Mouse (Mus musculus) testis, adult 2 months (tissue): ENCODE results near the gene Mul1. TPM values are rescaled to one million over a fixed set of nuclear protein-coding genes. Genes with fewer than 3 reads are reported as not detected.

Experiments
- H3K27ac ChIP-seq: fragments of 200-500 bp; 2 replicates; pipeline ENCODE4 v1.5.1; 2012; ENCODE audit warnings: low read depth, low read length; ENCODE audit not compliant: control insufficient read depth, insufficient read depth
- H3K27me3 ChIP-seq: fragments of 200-500 bp; 2 replicates; pipeline ENCODE4 v1.6.1; 2012; ENCODE audit warnings: mild to moderate bottlenecking, low read length, moderate library complexity; ENCODE audit not compliant: control insufficient read depth, insufficient read depth
- H3K36me3 ChIP-seq: fragments of 200-500 bp; 2 replicates; pipeline ENCODE4 v1.6.1; 2012; ENCODE audit warnings: mild to moderate bottlenecking, low read length; ENCODE audit not compliant: control insufficient read depth, insufficient read depth
- H3K4me1 ChIP-seq: fragments of 200-500 bp; 2 replicates; pipeline ENCODE4 v1.6.1; 2012; ENCODE audit warnings: low read length; ENCODE audit not compliant: control insufficient read depth, insufficient read depth
- H3K4me3 ChIP-seq: fragments of 200-500 bp; 2 replicates; pipeline ENCODE4 v1.5.1; 2012; ENCODE audit warnings: low read depth, mild to moderate bottlenecking, low read length, moderate library complexity, mixed read lengths; ENCODE audit not compliant: control insufficient read depth
- CTCF ChIP-seq: fragments of 200-500 bp; IDR thresholded peaks from 2 replicates; pipeline ENCODE4 v1.5.1; 2012; ENCODE audit warnings: low read depth, mild to moderate bottlenecking, inconsistent platforms, low read length, moderate library complexity; ENCODE audit not compliant: control insufficient read depth, insufficient read depth, insufficient replicate concordance
- POLR2A ChIP-seq: fragments of 200-500 bp; IDR thresholded peaks from 2 replicates; pipeline ENCODE4 v1.6.1; 2012; ENCODE audit warnings: low read depth, mild to moderate bottlenecking, inconsistent platforms, low read length, moderate library complexity; ENCODE audit not compliant: control insufficient read depth
- polyA plus RNA-seq: library from polyadenylated mRNA; depleted of rRNA; stranded (reverse); fragments of >200 nt; gene quantifications from 2 replicates; pipeline ENCODE4 v1.2.3, GENCODE M21; 2012

Mul1 gene
- polyA plus RNA-seq, 1 experiment = 54.2 TPM

DNA sequence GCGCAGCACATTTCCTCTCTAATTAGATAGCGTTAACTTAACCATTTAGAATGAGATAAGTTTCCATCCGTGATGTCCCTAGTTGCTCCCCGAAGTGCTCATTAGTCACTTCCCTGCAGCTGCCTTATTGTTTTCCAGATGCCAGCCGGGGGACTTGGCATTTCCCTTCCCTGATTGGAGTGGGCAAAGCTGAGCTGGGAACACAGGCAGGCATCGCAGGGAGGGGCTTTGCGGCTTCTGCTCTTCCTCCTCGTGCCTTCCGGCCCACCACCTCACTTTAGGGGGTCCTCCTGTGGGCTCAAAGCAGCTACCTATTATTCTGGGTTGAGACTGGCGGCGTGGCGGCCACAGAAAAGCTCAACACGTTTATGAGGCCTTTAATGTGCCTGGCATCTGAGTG is 12.5 kb downstream of the Mul1 start:
- no peaks in the 10 kb centered on the region for H3K36me3 ChIP-seq
- H3K4me1 ChIP-seq = peaks cover 12% of the 10 kb centered on the region
- no peak for TF ChIP-seq POLR2A
- TF ChIP-seq CTCF = no peak
- H3K27me3 ChIP-seq = no peaks in the 10 kb centered on the region
- no peak overlapping the region for H3K4me3 ChIP-seq
- no peak overlapping the region for H3K27ac ChIP-seq

DNA sequence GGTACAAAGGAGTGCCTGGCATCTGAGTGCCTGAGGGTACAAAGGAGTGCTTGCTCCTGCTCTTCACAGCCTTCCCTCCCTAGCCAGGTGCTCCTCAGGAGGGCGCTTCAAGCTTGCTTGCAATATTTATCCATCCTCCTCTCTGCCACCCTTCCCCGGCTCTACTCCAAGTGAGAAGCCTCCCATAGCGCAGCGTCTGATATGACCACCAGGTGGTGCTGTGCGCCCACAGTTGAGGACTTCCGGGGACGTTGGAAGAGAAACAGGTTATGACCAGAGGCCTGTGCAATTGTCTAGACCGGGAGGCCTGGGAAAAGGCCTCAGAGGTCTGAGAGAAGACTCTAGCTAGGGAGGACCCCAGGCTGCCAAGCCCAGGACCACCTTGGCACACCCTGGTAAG is 12.9 kb downstream of the Mul1 start:
- H3K36me3 ChIP-seq = no peaks in the 10 kb centered on the region
- H3K27me3 ChIP-seq = no peaks in the 10 kb centered on the region
- TF ChIP-seq CTCF = peak; percentile 93; the same call in 1 of the 2 replicates
- no peak for TF ChIP-seq POLR2A
- H3K4me3 ChIP-seq = no peak overlapping the region
- no peak overlapping the region for H3K27ac ChIP-seq
- H3K4me1 ChIP-seq = peaks cover 12% of the 10 kb centered on the region

DNA sequence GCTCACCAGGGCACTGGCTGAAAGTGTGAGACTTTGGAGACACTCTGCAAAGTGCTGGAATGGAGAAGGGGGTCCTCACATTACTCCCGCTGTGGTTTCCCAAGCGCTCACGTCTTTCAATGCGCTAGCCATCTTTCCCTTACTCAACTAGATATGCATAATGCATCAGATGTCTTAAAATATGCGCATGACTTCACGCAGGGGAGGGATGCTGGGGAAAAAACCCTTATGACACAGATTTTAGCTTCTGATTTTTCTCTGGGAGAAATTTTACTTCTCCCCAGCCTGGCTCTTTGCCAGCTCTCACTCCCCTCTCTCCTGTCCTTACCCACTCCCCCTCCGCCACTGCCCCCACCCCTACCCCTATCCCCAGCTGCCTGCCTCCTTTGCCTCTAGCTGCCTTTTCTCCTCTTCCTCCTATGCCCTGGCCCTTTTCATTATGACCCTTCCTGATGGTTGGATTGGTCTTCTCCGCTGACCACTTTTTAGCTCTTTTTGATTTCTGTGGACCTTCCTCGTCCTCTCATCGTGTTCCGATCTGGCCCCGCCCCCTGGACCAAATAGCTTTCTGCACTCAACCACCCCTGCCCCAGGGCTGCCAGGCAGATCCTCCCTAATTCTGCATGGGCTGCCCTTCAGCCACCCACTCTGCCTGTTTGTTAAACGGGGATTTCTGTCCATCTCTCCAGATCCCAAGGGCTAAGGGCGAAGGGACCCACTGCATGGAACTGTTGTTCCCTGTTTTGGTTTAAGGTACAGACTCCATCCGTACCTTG is 13.5 kb downstream of the Mul1 start:
- Histone ChIP-seq H3K27me3 (no peaks in the 10 kb centered on the region), H3K36me3 (no peaks in the 10 kb centered on the region), H3K4me1 (peaks cover 18% of the 10 kb centered on the region), H3K27ac (no peak overlapping the region), H3K4me3 (no peak overlapping the region)
- TF ChIP-seq CTCF = no peak
- no peak for TF ChIP-seq POLR2A

DNA sequence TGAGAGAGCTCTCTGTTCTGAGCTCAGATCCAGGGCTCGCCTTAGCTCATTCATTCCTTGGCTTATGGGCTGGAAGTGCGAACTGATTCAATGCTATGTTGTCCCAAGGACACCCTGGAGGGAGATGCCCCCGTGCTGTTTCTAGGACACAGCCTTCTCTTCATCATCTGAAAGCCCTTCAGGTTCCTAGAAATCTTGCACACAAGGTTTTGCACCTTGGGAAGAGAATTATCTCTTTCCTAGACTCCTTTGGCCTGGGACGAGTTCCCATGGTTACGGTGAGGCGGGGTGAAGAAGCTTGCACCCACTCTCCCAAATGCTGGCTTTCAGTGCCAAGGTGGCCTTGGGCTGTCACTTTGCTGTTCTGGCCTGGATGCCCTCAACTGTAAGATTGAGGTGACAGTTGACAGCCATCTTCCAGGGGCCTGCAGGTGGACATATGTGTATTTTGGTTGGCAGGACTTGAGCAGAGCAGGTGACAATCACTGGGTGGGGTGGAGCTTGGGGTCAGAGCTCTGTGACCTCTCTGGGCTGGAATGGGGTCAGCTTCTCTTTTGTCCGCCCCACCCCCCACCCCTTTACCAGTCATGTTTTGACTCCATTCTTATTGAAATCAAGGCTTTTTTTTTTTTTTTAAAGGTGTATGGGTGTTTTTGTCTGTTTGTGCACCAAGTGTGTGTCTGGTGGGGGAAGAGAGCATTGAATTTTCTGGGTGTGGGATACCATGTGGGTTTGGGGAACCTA is 14.6 kb downstream of the Mul1 start:
- peaks cover 26% of the 10 kb centered on the region for H3K4me1 ChIP-seq
- no peak overlapping the region for H3K27ac ChIP-seq
- H3K27me3 ChIP-seq = no peaks in the 10 kb centered on the region
- H3K4me3 ChIP-seq = no peak overlapping the region
- no peaks in the 10 kb centered on the region for H3K36me3 ChIP-seq
- TF ChIP-seq CTCF = no peak
- TF ChIP-seq POLR2A = no peak

DNA sequence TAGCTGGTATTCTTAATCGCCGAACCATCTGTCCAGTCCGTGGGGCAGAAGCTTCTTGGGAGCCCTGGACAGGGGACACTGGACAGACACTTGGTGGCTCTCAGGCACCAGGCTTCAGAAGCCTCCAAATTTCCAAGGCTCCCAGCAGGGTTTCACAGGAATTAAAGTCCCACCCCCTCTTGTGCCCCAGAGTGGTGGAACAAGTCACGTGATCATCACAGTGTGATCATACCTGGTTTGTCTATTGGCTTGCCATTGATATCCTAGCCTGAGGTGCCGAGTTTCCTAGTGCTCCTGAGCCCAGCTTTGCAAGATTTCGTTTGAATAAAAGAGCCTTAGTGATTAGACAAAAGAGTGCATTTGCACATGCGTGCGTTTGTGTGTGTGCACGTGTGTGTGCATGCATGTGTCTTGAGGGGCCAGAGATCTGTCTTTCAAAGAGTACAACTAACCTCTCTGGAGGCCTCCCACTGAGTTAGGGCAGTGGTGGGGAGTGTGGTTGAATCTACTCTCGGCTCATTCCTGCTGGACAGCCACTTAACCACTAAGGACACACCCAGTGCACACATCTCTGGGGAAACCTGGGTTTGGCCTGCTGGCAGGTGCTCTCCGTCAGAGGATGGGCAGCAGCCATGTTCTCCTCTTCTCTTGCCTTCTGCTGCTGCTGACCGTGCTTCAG is 15.3 kb downstream of the Mul1 start:
- H3K36me3 ChIP-seq = no peaks in the 10 kb centered on the region
- H3K27me3 ChIP-seq = no peaks in the 10 kb centered on the region
- no peak overlapping the region for H3K4me3 ChIP-seq
- TF ChIP-seq CTCF = no peak
- TF ChIP-seq POLR2A = no peak
- H3K27ac ChIP-seq = no peak overlapping the region
- peaks cover 26% of the 10 kb centered on the region for H3K4me1 ChIP-seq

DNA sequence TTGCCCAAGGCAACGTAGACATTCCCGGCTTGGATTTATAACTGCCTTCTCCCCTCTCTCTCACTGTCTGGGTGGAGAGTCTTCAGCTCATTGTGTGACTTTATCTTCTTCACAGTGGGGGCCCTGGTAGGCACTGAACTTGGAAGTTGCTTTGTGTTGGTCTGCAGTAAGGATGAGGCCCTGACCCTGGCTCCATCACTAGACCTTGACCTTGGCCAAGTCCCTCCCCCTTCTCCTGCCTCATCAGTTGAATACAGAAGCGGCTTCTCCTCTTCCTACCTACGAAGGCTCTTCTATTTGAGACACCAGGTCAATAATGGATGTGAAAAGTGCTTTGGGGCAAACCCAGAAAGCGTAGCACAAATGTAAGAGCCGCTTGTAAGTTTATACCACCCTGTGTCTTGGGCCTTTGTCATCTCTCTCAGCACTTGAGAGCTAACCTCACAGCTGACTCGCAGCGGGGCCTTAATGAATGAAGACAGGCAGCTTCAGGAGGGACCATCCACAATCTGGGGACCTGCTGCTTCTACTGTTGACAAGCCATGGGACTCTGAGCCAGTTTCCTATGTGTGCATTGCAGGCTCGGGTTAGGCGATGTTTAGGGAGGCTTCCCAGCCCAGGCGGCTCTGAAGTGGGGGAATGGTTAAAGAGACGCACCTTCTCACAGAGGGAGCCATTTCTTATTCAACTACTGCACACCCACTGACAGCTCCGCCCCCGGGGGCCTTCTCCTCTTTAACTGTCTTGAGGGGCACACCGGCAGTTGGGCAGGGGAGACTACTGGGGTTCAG is 18.0 kb downstream of the Mul1 start:
- Histone ChIP-seq H3K4me1 (peaks cover 36% of the 10 kb centered on the region), H3K4me3 (no peak overlapping the region), H3K27me3 (no peaks in the 10 kb centered on the region), H3K27ac (no peak overlapping the region), H3K36me3 (no peaks in the 10 kb centered on the region)
- TF ChIP-seq CTCF (no peak), POLR2A (no peak)
